Mouse (Mus musculus) spleen, postnatal 10 days (tissue): Measurements from ENCODE around the gene Erbb3.
A peak's percentile ranks its signal among the peaks of the same experiment; 100 is the strongest.
"Not testable (repeated sequence)": the region's sequence is repeated elsewhere in the genome, so short reads cannot be mapped to it uniquely, and the experiment has no call there.

Experiments
- DNase-seq, 2 experiments: peaks; one replicate each; pipeline ENCODE4 v3.0.0; 2021 to 2022; ENCODE audit warnings: low spot score in 2 of 2

Erbb3 gene

GRCm38 (mm10) chr10:128563544-128563943, 25.9 kb downstream of the Erbb3 start:
- no peak for DNase-seq

- DNase-seq: no peak
Observed at GRCm38 (mm10) chr10:128556963-128557362, 32.5 kb downstream of the Erbb3 start.

GRCm38 (mm10) chr10:128556286-128556685, 33.2 kb downstream of the Erbb3 start:
- no peak for DNase-seq

GRCm38 (mm10) chr10:128555567-128555966, 33.9 kb downstream of the Erbb3 start:
- DNase-seq: not testable (repeated sequence)

- not testable (repeated sequence) for DNase-seq
Observed at GRCm38 (mm10) chr10:128550144-128550823, 39.2 kb downstream of the Erbb3 start.

- DNase-seq: peak in 1 of 2 experiments; percentile 24
Observed at GRCm38 (mm10) chr10:128549682-128550057, 39.8 kb downstream of the Erbb3 start.

GRCm38 (mm10) chr10:128548947-128549681, 40.3 kb downstream of the Erbb3 start, which contains the start of gene Rpl41:
Rpl41 (minus strand) TSS chr10:128549305.
- DNase-seq: peak; percentile 85 to 94

- DNase-seq: peak in 1 of 2 experiments; percentile 40
Observed at GRCm38 (mm10) chr10:128548051-128548791, 41.2 kb downstream of the Erbb3 start.

- DNase-seq: peak; percentile 86 to 94
Observed at GRCm38 (mm10) chr10:128547361-128548032, 42.0 kb downstream of the Erbb3 start, which contains the start of gene Zc3h10. Zc3h10 (minus strand) TSS chr10:128547774.

GRCm38 (mm10) chr10:128546787-128547186, 42.7 kb downstream of the Erbb3 start:
- DNase-seq: no peak

GRCm38 (mm10) chr10:128546361-128546760, 43.1 kb downstream of the Erbb3 start:
- DNase-seq: no peak

GRCm38 (mm10) chr10:128545570-128545898, 43.9 kb downstream of the Erbb3 start:
- no peak for DNase-seq

GRCm38 (mm10) chr10:128544674-128545569, 44.5 kb downstream of the Erbb3 start:
- DNase-seq: peak in 1 of 2 experiments; percentile 26

GRCm38 (mm10) chr10:128544151-128544657, 45.2 kb downstream of the Erbb3 start:
- DNase-seq: no peak

- DNase-seq: no peak
Observed at GRCm38 (mm10) chr10:128543100-128543499, 46.4 kb downstream of the Erbb3 start.

- DNase-seq: no peak
Observed at GRCm38 (mm10) chr10:128538340-128538870, 51.0 kb downstream of the Erbb3 start.

- peak; percentile 84 to 92 for DNase-seq
Observed at GRCm38 (mm10) chr10:128536266-128536940, 53.0 kb downstream of the Erbb3 start.

- DNase-seq: peak in 1 of 2 experiments; percentile 25
Observed at GRCm38 (mm10) chr10:128535624-128536265, 53.7 kb downstream of the Erbb3 start.

- no peak for DNase-seq
Observed at GRCm38 (mm10) chr10:128535206-128535605, 54.2 kb downstream of the Erbb3 start.
